ENCODE assay signal across 15 mouse cellular contexts in genomic region chr7:64509911-64510310, GRCm38 (mm10). TPM values are rescaled to one million over a fixed set of nuclear protein-coding genes. Genes with fewer than 3 reads are reported as not detected.
DNase-seq lines count a peak whose midpoint lies in the region; ATAC-seq lines count a peak whose summit lies in the region.
"Had no signal": no experiment of that assay in that cellular context is flagged by ENCODE, and none has a peak within 500 bp of the region (broad histone marks: within the 10 kb centered on the region; RNA-seq: fewer than 3 reads in every experiment).

No protein-coding gene starts in this region.

- H3K27me3 ChIP-seq in neural tube, embryonic 11.5 days (ENCODE audit: control insufficient read depth, insufficient read depth, low read length) = no peaks in the 10 kb centered on the region
- H3K27me3 ChIP-seq in neural tube, embryonic 15.5 days (replicated peaks) = no peaks in the 10 kb centered on the region

- ATAC-seq in neural tube, embryonic 11.5 days (ENCODE audit: insufficient read depth, low FRiP score, low TSS enrichment) = 0 out of 2 replicates have a peak, but pooled peaks have one; percentile 35
- no peak for ATAC-seq in neural tube, embryonic 15.5 days (ENCODE audit: low FRiP score)

- no peaks in the 10 kb centered on the region for H3K9me3 ChIP-seq in neural tube, embryonic 11.5 days (ENCODE audit: control insufficient read depth, low read length)
- H3K9me3 ChIP-seq in neural tube, embryonic 15.5 days (replicated peaks) = no peaks in the 10 kb centered on the region
- H3K9me3 ChIP-seq: limb, embryonic 13.5 days had no signal

- H3K4me1 ChIP-seq in neural tube, embryonic 11.5 days (ENCODE audit: control insufficient read depth, insufficient read depth, low read length) = peaks cover 16% of the 10 kb centered on the region; the same call in 1 of the 2 replicates
- H3K4me1 ChIP-seq in neural tube, embryonic 15.5 days = peaks cover 76% of the 10 kb centered on the region
- H3K4me1 ChIP-seq: limb, embryonic 13.5 days had no signal

- H3K9ac ChIP-seq in neural tube, embryonic 11.5 days (ENCODE audit: low read length) = no peak overlapping the region
- no peak overlapping the region for H3K9ac ChIP-seq in neural tube, embryonic 15.5 days (replicated peaks)
- H3K9ac ChIP-seq: limb, embryonic 13.5 days had no signal

- peak; percentile 76 for DNase-seq in heart, adult 11 months
- DNase-seq in heart, postnatal 14 days = no peak
- no peak for DNase-seq in neural tube, embryonic 11.5 days (ENCODE audit: low spot score)
- DNase-seq in cerebellum, adult 9-10 months = peak; percentile 66
- DNase-seq in left cerebral cortex, postnatal 4 days = peak; percentile 75
- no peak for DNase-seq in c-Kit-positive CD71-positive TER-119-positive erythroid progenitor cells, embryonic 14.5 days (ENCODE audit: low spot score)
- no peak for DNase-seq in adrenal gland, postnatal 10 days
- DNase-seq: adrenal gland, adult 8-10 months; heart, postnatal 10 days; kidney, adult 18-20 months; lung, adult 18-20 months had no signal

- intact Hi-C loops in heart, postnatal 14 days (cut with DNase I) = no loop called here
- intact Hi-C loops in left cerebral cortex, postnatal 4 days (cut with DNase I) = loop anchor here (10.0 kb wide), 1 partner anchor 125 kb away; no protein-coding TSS in a partner anchor

- no peak overlapping the region for H3K4me3 ChIP-seq in neural tube, embryonic 11.5 days (ENCODE audit: low read depth, low read length)
- H3K4me3 ChIP-seq in neural tube, embryonic 15.5 days (replicated peaks) = no peak overlapping the region
- H3K4me3 ChIP-seq: limb, embryonic 13.5 days had no signal

- no peaks in the 10 kb centered on the region for H3K36me3 ChIP-seq in neural tube, embryonic 11.5 days (ENCODE audit: control insufficient read depth, insufficient read depth, low read length)
- no peaks in the 10 kb centered on the region for H3K36me3 ChIP-seq in neural tube, embryonic 15.5 days
- H3K36me3 ChIP-seq: limb, embryonic 13.5 days had no signal

- H3K27ac ChIP-seq in neural tube, embryonic 11.5 days (ENCODE audit: low read depth, low read length) = no peak overlapping the region
- no peak overlapping the region for H3K27ac ChIP-seq in neural tube, embryonic 15.5 days (replicated peaks)
- H3K27ac ChIP-seq: limb, embryonic 13.5 days had no signal

- WGBS in neural tube, embryonic 11.5 days = 60% methylated on average over 2 of the region's 2 CpGs
- WGBS in neural tube, embryonic 15.5 days = 43% methylated on average over 2 of the region's 2 CpGs

- H3K4me2 ChIP-seq in neural tube, embryonic 11.5 days (ENCODE audit: low read depth) = no peak overlapping the region
- H3K4me2 ChIP-seq in neural tube, embryonic 15.5 days = no peak overlapping the region
- H3K4me2 ChIP-seq: limb, embryonic 13.5 days had no signal

RNA-seq across cellular contexts. Expression of gene Apba2, which starts 8.4 kb away (rescaled TPM):
- total RNA-seq in heart, postnatal 14 days (2021) = 1 to 10 TPM in 1 of 2 experiments, under 1 TPM in 1; 0.83 to 1.0 TPM
- polyA plus RNA-seq in neural tube, embryonic 11.5 days (2014; fragmentation: Nextera tagmentation; extraction: Ambion mirVana) = 97.6 and 123 TPM in 2 replicates
- 144 and 178 TPM in 2 replicates for polyA plus RNA-seq in neural tube, embryonic 15.5 days (2015; fragmentation: Nextera tagmentation; extraction: Ambion mirVana)
- 100 to 1,000 TPM; 204 to 211 TPM for total RNA-seq in left cerebral cortex, postnatal 4 days (2021)
- total RNA-seq in adrenal gland, postnatal 10 days (2021) = 1 to 10 TPM; 1.3 to 2.9 TPM
- total RNA-seq: granulocyte monocyte progenitor cell, adult 5-6 weeks; megakaryocyte progenitor cell, adult 5-6 weeks had no signal

Comparison
In these comparisons a context has a peak if more than half of its experiments do, and no peak if none do; other contexts are left out.
1. DNase-seq: peak in heart, adult 11 months (single experiment), cerebellum, adult 9-10 months (single experiment) and left cerebral cortex, postnatal 4 days (single experiment); none in heart, postnatal 14 days (0 of 2), neural tube, embryonic 11.5 days (single experiment), c-Kit-positive CD71-positive TER-119-positive erythroid progenitor cells, embryonic 14.5 days (single experiment) and adrenal gland, postnatal 10 days (single experiment).
2. RNA of gene Apba2, which starts 8.4 kb away (total RNA-seq): 204 to 211 TPM in left cerebral cortex, postnatal 4 days; 1.3 to 2.9 TPM in adrenal gland, postnatal 10 days and 0.83 to 1.0 TPM in heart, postnatal 14 days; every median in the first group is over 10 times any median in the second.